In genomic region chr2:181202422-181202821, GRCm38 (mm10) we compare ENCODE assay signal across 35 mouse cellular contexts. TPM values are rescaled to one million over a fixed set of nuclear protein-coding genes. Genes with fewer than 3 reads are reported as not detected.
"Had no signal": no experiment of that assay in that cellular context is flagged by ENCODE, and none has a peak within 500 bp of the region (broad histone marks: within the 10 kb centered on the region; RNA-seq: fewer than 3 reads in every experiment).

Gene Ptk6 (minus strand): TSS chr2:181202789.

- H3K27me3 ChIP-seq: hindbrain, embryonic 15.5 days; limb, embryonic 12.5 days had no signal

- H3K4me2 ChIP-seq: heart, embryonic 11.5 days; heart, embryonic 13.5 days; heart, embryonic 15.5 days; hindbrain, embryonic 13.5 days; hindbrain, embryonic 15.5 days; limb, embryonic 12.5 days; liver, embryonic 11.5 days had no signal

- H3K9me3 ChIP-seq: heart, embryonic 13.5 days; heart, embryonic 15.5 days; hindbrain, embryonic 13.5 days; hindbrain, embryonic 15.5 days; limb, embryonic 10.5 days; limb, embryonic 12.5 days had no signal

- H3K9ac ChIP-seq: heart, embryonic 13.5 days; heart, embryonic 15.5 days; hindbrain, embryonic 13.5 days; hindbrain, embryonic 15.5 days; limb, embryonic 12.5 days had no signal

- DNase-seq: gastrocnemius, postnatal 14 days; gastrocnemius, postnatal 36 days; heart, adult 11 months; heart, adult 2 months; heart, postnatal 14 days; heart, postnatal 36 days; kidney, adult 18-20 months; kidney, adult 8-10 months; kidney, postnatal 10 days; kidney, postnatal 25 days; kidney, postnatal 4 days; layer of hippocampus, adult 9-11 months; liver had no signal

- H3K4me3 ChIP-seq: heart, adult 2 months; heart, embryonic 13.5 days; heart, embryonic 15.5 days; hindbrain, embryonic 13.5 days; hindbrain, embryonic 15.5 days; left cerebral cortex, adult 2 months; limb, embryonic 10.5 days; limb, embryonic 12.5 days had no signal

- H3K36me3 ChIP-seq: heart, embryonic 13.5 days; heart, embryonic 15.5 days; hindbrain, embryonic 13.5 days; hindbrain, embryonic 15.5 days; limb, embryonic 10.5 days; limb, embryonic 12.5 days had no signal

- H3K27ac ChIP-seq: heart, adult 2 months; heart, embryonic 13.5 days; heart, embryonic 15.5 days; hindbrain, embryonic 13.5 days; hindbrain, embryonic 15.5 days; hindbrain, postnatal 0 days; left cerebral cortex, adult 2 months; limb, embryonic 10.5 days; limb, embryonic 12.5 days had no signal

- ATAC-seq: hindbrain, postnatal 0 days had no signal

- H3K4me1 ChIP-seq: heart, embryonic 13.5 days; heart, embryonic 15.5 days; hindbrain, embryonic 13.5 days; hindbrain, embryonic 15.5 days; limb, embryonic 12.5 days had no signal

RNA-seq across cellular contexts. Expression of gene Ptk6, which starts in this region (rescaled TPM):
- total RNA-seq: gastrocnemius, adult 18-20 months; gastrocnemius, adult 8-10 months; gastrocnemius, postnatal 14 days; gastrocnemius, postnatal 36 days; heart, postnatal 14 days; hematopoietic stem cell, adult 5-6 weeks; hindbrain, postnatal 0 days; layer of hippocampus, adult 18-20 months; layer of hippocampus, adult 8-10 months; layer of hippocampus, postnatal 25 days; left cerebral cortex, postnatal 36 days had no signal
- polyA plus RNA-seq: heart, adult 2 months; heart, embryonic 11.5 days; heart, postnatal 0 days; hindbrain, embryonic 11.5 days; hindbrain, embryonic 13.5 days; hindbrain, embryonic 15.5 days; hindbrain, postnatal 0 days; intestine, embryonic 14.5 days; kidney, embryonic 14.5 days; kidney, embryonic 16.5 days; limb, embryonic 10.5 days; limb, embryonic 12.5 days; liver, embryonic 11.5 days had no signal
